Mouse (Mus musculus) spleen, adult 2 months (tissue): Measurements from ENCODE around the gene Gltpd2.

Experiments
- CTCF ChIP-seq: fragments of 200-500 bp; IDR thresholded peaks from 2 replicates; pipeline ENCODE4 v1.5.1; 2011; ENCODE audit warnings: mild to moderate bottlenecking, inconsistent platforms; ENCODE audit not compliant: insufficient read depth, insufficient read length, insufficient replicate concordance; ENCODE audit errors: extremely low read depth
- POLR2A ChIP-seq: fragments of 200-500 bp; IDR thresholded peaks from 2 replicates; pipeline ENCODE4 v1.6.1; 2011; ENCODE audit warnings: low read depth, low read length, inconsistent platforms

DNA sequence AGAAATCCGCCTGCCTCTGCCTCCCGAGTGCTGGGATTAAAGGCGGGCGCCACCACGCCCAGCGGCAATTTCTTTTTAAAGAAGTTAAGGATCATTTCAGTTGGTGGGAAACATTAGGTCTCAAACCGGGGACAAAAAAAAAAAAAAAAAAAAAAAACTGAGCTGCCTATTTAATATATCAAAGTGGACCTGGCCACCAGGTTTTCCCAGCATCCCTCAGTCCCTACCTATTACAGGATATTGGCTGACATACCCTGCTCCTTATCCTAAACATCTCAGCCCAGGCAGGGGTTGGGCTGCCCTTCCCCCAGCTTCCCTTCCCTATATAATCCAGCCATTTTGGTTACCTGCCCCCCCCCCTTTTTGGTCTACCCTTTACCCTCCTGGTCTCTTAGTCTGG lies 7.2 kb upstream of the Gltpd2 start:
- TF ChIP-seq CTCF (no peak), POLR2A (no peak)
